Mouse (Mus musculus): ENCODE data around the gene Rag2. TPM values are rescaled to one million over a fixed set of nuclear protein-coding genes. Genes with fewer than 3 reads are reported as not detected.

The Rag2 gene
- not detected in 2 replicates for polyA plus RNA-seq (2015; fragmentation: Nextera tagmentation; extraction: Ambion mirVana)

GRCm38 (mm10) chr2:101624526-101624925, at the start of gene Rag2:
Gene Rag2 (plus strand): TSS chr2:101624718.
- no peak within 1 kb of the TSS for H3K9ac ChIP-seq (ENCODE audit: low read depth, low read length)
- H3K4me2 ChIP-seq (ENCODE audit: low read length): no peak within 1 kb of the TSS
- WGBS: 56% methylated on average over 4 of the region's 4 CpGs
- H3K4me1 ChIP-seq (ENCODE audit: control insufficient read depth, insufficient read depth, low read depth, low read length): peaks cover 3% of the 10 kb centered on the region; the same call in 1 of the 2 replicates
- no peaks in the 10 kb centered on the region for H3K9me3 ChIP-seq (ENCODE audit: control insufficient read depth, low read length)
- no peak within 1 kb of the TSS for H3K27ac ChIP-seq (ENCODE audit: low read depth, low read length)
- no peaks in the 10 kb centered on the region for H3K27me3 ChIP-seq (replicated peaks; ENCODE audit: control insufficient read depth, insufficient read depth, low read length)
- no peaks in the 10 kb centered on the region for H3K36me3 ChIP-seq (ENCODE audit: control insufficient read depth, insufficient read depth, low read length)
- no peak within 1 kb of the TSS for H3K4me3 ChIP-seq (ENCODE audit: low read length)
- ATAC-seq: no peak

- H3K9me3 ChIP-seq (ENCODE audit: control insufficient read depth, low read length): no peaks in the 10 kb centered on the region
- H3K9ac ChIP-seq (ENCODE audit: low read depth, low read length): no peak overlapping the region
- H3K4me2 ChIP-seq (ENCODE audit: low read length): no peak overlapping the region
- no peaks in the 10 kb centered on the region for H3K36me3 ChIP-seq (ENCODE audit: control insufficient read depth, insufficient read depth, low read length)
- ATAC-seq: no peak
- no peaks in the 10 kb centered on the region for H3K4me1 ChIP-seq (ENCODE audit: control insufficient read depth, insufficient read depth, low read depth, low read length)
- no peaks in the 10 kb centered on the region for H3K27me3 ChIP-seq (replicated peaks; ENCODE audit: control insufficient read depth, insufficient read depth, low read length)
- no peak overlapping the region for H3K27ac ChIP-seq (ENCODE audit: low read depth, low read length)
- WGBS: 88% methylated on average over 4 of the region's 4 CpGs
- H3K4me3 ChIP-seq (ENCODE audit: low read length): no peak overlapping the region
These were observed 47.3 kb upstream of the Rag2 start for GRCm38 (mm10) chr2:101577243-101577642.

- no peak overlapping the region for H3K4me3 ChIP-seq (ENCODE audit: low read length)
- H3K9ac ChIP-seq (ENCODE audit: low read depth, low read length): no peak overlapping the region
- no peak overlapping the region for H3K27ac ChIP-seq (ENCODE audit: low read depth, low read length)
- no peaks in the 10 kb centered on the region for H3K9me3 ChIP-seq (ENCODE audit: control insufficient read depth, low read length)
- ATAC-seq: no peak
- no peaks in the 10 kb centered on the region for H3K36me3 ChIP-seq (ENCODE audit: control insufficient read depth, insufficient read depth, low read length)
- H3K4me1 ChIP-seq (ENCODE audit: control insufficient read depth, insufficient read depth, low read depth, low read length): no peaks in the 10 kb centered on the region
- H3K4me2 ChIP-seq (ENCODE audit: low read length): no peak overlapping the region
- 87% methylated on average over 2 of the region's 2 CpGs for WGBS
- no peaks in the 10 kb centered on the region for H3K27me3 ChIP-seq (replicated peaks; ENCODE audit: control insufficient read depth, insufficient read depth, low read length)
These were observed 44.5 kb upstream of the Rag2 start for GRCm38 (mm10) chr2:101580027-101580426.

- Histone ChIP-seq H3K27ac (ENCODE audit: low read depth, low read length) (no peak overlapping the region), H3K4me3 (ENCODE audit: low read length) (no peak overlapping the region), H3K9me3 (ENCODE audit: control insufficient read depth, low read length) (no peaks in the 10 kb centered on the region), H3K4me2 (ENCODE audit: low read length) (no peak overlapping the region), H3K9ac (ENCODE audit: low read depth, low read length) (no peak overlapping the region), H3K27me3 (replicated peaks; ENCODE audit: control insufficient read depth, insufficient read depth, low read length) (no peaks in the 10 kb centered on the region), H3K36me3 (ENCODE audit: control insufficient read depth, insufficient read depth, low read length) (no peaks in the 10 kb centered on the region), H3K4me1 (ENCODE audit: control insufficient read depth, insufficient read depth, low read depth, low read length) (no peaks in the 10 kb centered on the region)
- ATAC-seq: no peak
- WGBS: 47% methylated on average over 1 of the region's 1 CpGs
These were observed 44.1 kb upstream of the Rag2 start for GRCm38 (mm10) chr2:101580428-101580827.

GRCm38 (mm10) chr2:101580977-101581376, 43.5 kb upstream of the Rag2 start:
- ATAC-seq: no peak
- 82% methylated on average over 3 of the region's 3 CpGs for WGBS
- no peak overlapping the region for H3K9ac ChIP-seq (ENCODE audit: low read depth, low read length)

GRCm38 (mm10) chr2:101581418-101581817, 43.1 kb upstream of the Rag2 start:
- no peak overlapping the region for H3K27ac ChIP-seq (ENCODE audit: low read depth, low read length)
- H3K4me2 ChIP-seq (ENCODE audit: low read length): no peak overlapping the region
- H3K36me3 ChIP-seq (ENCODE audit: control insufficient read depth, insufficient read depth, low read length): no peaks in the 10 kb centered on the region
- H3K4me3 ChIP-seq (ENCODE audit: low read length): no peak overlapping the region
- no peaks in the 10 kb centered on the region for H3K4me1 ChIP-seq (ENCODE audit: control insufficient read depth, insufficient read depth, low read depth, low read length)
- ATAC-seq: no peak
- H3K9ac ChIP-seq (ENCODE audit: low read depth, low read length): no peak overlapping the region
- 85% methylated on average over 3 of the region's 3 CpGs for WGBS
- no peaks in the 10 kb centered on the region for H3K9me3 ChIP-seq (ENCODE audit: control insufficient read depth, low read length)
- H3K27me3 ChIP-seq (replicated peaks; ENCODE audit: control insufficient read depth, insufficient read depth, low read length): no peaks in the 10 kb centered on the region

More at GRCm38 (mm10) chr2:101580977-101581376, 43.5 kb upstream of the Rag2 start:
- H3K9me3 ChIP-seq (ENCODE audit: control insufficient read depth, low read length): no peaks in the 10 kb centered on the region
- no peaks in the 10 kb centered on the region for H3K4me1 ChIP-seq (ENCODE audit: control insufficient read depth, insufficient read depth, low read depth, low read length)
- no peak overlapping the region for H3K4me2 ChIP-seq (ENCODE audit: low read length)
- no peaks in the 10 kb centered on the region for H3K27me3 ChIP-seq (replicated peaks; ENCODE audit: control insufficient read depth, insufficient read depth, low read length)
- no peak overlapping the region for H3K27ac ChIP-seq (ENCODE audit: low read depth, low read length)
- no peaks in the 10 kb centered on the region for H3K36me3 ChIP-seq (ENCODE audit: control insufficient read depth, insufficient read depth, low read length)
- H3K4me3 ChIP-seq (ENCODE audit: low read length): no peak overlapping the region

GRCm38 (mm10) chr2:101591356-101591755, 33.2 kb upstream of the Rag2 start:
- Histone ChIP-seq H3K27me3 (replicated peaks; ENCODE audit: control insufficient read depth, insufficient read depth, low read length) (no peaks in the 10 kb centered on the region), H3K4me3 (ENCODE audit: low read length) (no peak overlapping the region), H3K9ac (ENCODE audit: low read depth, low read length) (no peak overlapping the region), H3K27ac (ENCODE audit: low read depth, low read length) (no peak overlapping the region), H3K4me1 (ENCODE audit: control insufficient read depth, insufficient read depth, low read depth, low read length) (peaks cover 7% of the 10 kb centered on the region), H3K4me2 (ENCODE audit: low read length) (no peak overlapping the region), H3K36me3 (ENCODE audit: control insufficient read depth, insufficient read depth, low read length) (no peaks in the 10 kb centered on the region), H3K9me3 (ENCODE audit: control insufficient read depth, low read length) (no peaks in the 10 kb centered on the region)
- no peak for ATAC-seq
- WGBS: 44% methylated on average over 8 of the region's 8 CpGs

- Histone ChIP-seq H3K9ac (ENCODE audit: low read depth, low read length) (no peak overlapping the region), H3K4me3 (ENCODE audit: low read length) (no peak overlapping the region), H3K27ac (ENCODE audit: low read depth, low read length) (peak overlapping the region; percentile 10; the same call in 1 of the 2 replicates), H3K4me2 (ENCODE audit: low read length) (no peak overlapping the region), H3K4me1 (ENCODE audit: control insufficient read depth, insufficient read depth, low read depth, low read length) (peaks cover 7% of the 10 kb centered on the region), H3K36me3 (ENCODE audit: control insufficient read depth, insufficient read depth, low read length) (no peaks in the 10 kb centered on the region), H3K9me3 (ENCODE audit: control insufficient read depth, low read length) (no peaks in the 10 kb centered on the region), H3K27me3 (replicated peaks; ENCODE audit: control insufficient read depth, insufficient read depth, low read length) (no peaks in the 10 kb centered on the region)
- peak; percentile 63 for ATAC-seq
- WGBS: 22% methylated on average over 10 of the region's 10 CpGs
These were observed 32.3 kb upstream of the Rag2 start for GRCm38 (mm10) chr2:101592023-101592841.

- Histone ChIP-seq H3K4me2 (ENCODE audit: low read length) (no peak overlapping the region), H3K36me3 (ENCODE audit: control insufficient read depth, insufficient read depth, low read length) (no peaks in the 10 kb centered on the region), H3K4me3 (ENCODE audit: low read length) (no peak overlapping the region), H3K9ac (ENCODE audit: low read depth, low read length) (no peak overlapping the region), H3K27me3 (replicated peaks; ENCODE audit: control insufficient read depth, insufficient read depth, low read length) (no peaks in the 10 kb centered on the region), H3K27ac (ENCODE audit: low read depth, low read length) (no peak overlapping the region), H3K4me1 (ENCODE audit: control insufficient read depth, insufficient read depth, low read depth, low read length) (peaks cover 7% of the 10 kb centered on the region), H3K9me3 (ENCODE audit: control insufficient read depth, low read length) (no peaks in the 10 kb centered on the region)
- peak; percentile 54 for ATAC-seq
- 50% methylated on average over 8 of the region's 8 CpGs for WGBS
These were observed 31.6 kb upstream of the Rag2 start for GRCm38 (mm10) chr2:101592886-101593285.
